Mouse (Mus musculus) G1E (cell line): ENCODE results near the gene Sgsm3. TPM values are rescaled to one million over a fixed set of nuclear protein-coding genes. Genes with fewer than 3 reads are reported as not detected.

Experiments
- ATAC-seq: 2 replicates; pipeline ENCODE4 v1.8.0; 2016; ENCODE audit warnings: mild to moderate bottlenecking; ENCODE audit not compliant: insufficient number of reproducible peaks, poor library complexity, low FRiP score, severe bottlenecking; ENCODE audit errors: extremely low read depth
- DNase-seq: peaks from one replicate; pipeline ENCODE4 v3.0.0; 2012; ENCODE audit warnings: low spot score
- H3K27me3 ChIP-seq: 2 replicates; pipeline ENCODE4 v1.6.1; 2012; ENCODE audit warnings: mild to moderate bottlenecking, low read length, inconsistent platforms; ENCODE audit not compliant: insufficient read depth
- H3K36me3 ChIP-seq: replicated peaks from 2 replicates; pipeline ENCODE3; 2012; ENCODE audit warnings: mild to moderate bottlenecking, inconsistent platforms
- H3K4me1 ChIP-seq: 2 replicates; pipeline ENCODE4 v1.6.1; 2012; ENCODE audit warnings: low read depth, low read length, inconsistent platforms, mixed read lengths; ENCODE audit not compliant: insufficient read depth
- H3K4me3 ChIP-seq: 2 replicates; pipeline ENCODE4 v1.5.1; 2012; ENCODE audit warnings: low read depth, mild to moderate bottlenecking, inconsistent platforms, low read length, moderate library complexity, mixed read lengths
- H3K9me3 ChIP-seq: replicated peaks from 2 replicates; pipeline ENCODE4 v1.6.1; 2012; ENCODE audit warnings: inconsistent platforms
- CTCF ChIP-seq: IDR thresholded peaks from 2 replicates; pipeline ENCODE4 v1.5.1; 2012; ENCODE audit warnings: low read depth, low read length, inconsistent platforms, mixed read lengths
- POLR2AphosphoS5 ChIP-seq: IDR thresholded peaks from 2 replicates; pipeline ENCODE4 v1.6.1; 2012; ENCODE audit warnings: low read depth, low read length, inconsistent platforms; ENCODE audit not compliant: insufficient replicate concordance
- polyA plus RNA-seq: library from polyadenylated mRNA; stranded (reverse); fragments of >175 nt; gene quantifications from 2 replicates; pipeline ENCODE4 v1.2.3, GENCODE M21; 2012
- total RNA-seq, 2 experiments: library from RNA; stranded (forward) in 1 of 2; stranded (reverse) in 1 of 2; fragments of 200-1000 nt in 1 of 2; fragments of >200 nt in 1 of 2; fragmentation: Nextera tagmentation in 1 of 2; gene quantifications; 2 replicates each; pipeline ENCODE4 v1.2.3; 2014 to 2017

Gene Sgsm3
- total and polyA plus RNA-seq, 3 experiments, result 8.4 to 28.4 (median 17.9) TPM

- Histone ChIP-seq H3K36me3 (no peaks in the 10 kb centered on the region), H3K9me3 (no peaks in the 10 kb centered on the region), H3K4me1 (peaks cover 3% of the 10 kb centered on the region; the same call in 1 of the 2 replicates), H3K27me3 (peaks cover 9% of the 10 kb centered on the region), H3K4me3 (no peak overlapping the region)
- no peak for TF ChIP-seq POLR2AphosphoS5
- ATAC-seq (no peak), DNase-seq (no peak)
Measured at GRCm38 (mm10) chr15:81057736-81058135, 80.2 kb downstream of the Sgsm3 start.

DNA sequence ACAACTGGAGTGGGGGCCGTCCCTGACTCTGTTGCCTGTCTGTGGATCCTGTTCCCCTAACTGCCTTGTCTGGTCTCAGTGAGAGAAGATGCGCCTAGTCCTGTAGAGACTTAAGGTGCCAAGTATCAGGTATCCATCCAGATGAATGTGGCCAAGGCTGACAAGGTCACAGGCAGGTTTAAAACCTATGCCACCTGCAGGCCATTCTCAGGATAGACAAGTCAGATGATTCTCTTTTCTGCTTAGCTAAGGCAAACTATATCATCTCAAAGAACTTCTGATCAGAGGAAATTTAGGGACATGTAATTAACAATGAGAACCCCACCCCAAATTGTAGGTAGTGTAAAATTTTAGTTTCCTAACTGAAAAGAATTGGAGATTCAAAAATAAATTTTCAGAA lies 83.4 kb downstream of the Sgsm3 start:
- no peak for DNase-seq
- TF ChIP-seq CTCF, result no peak

More for the DNA sequence above, 83.4 kb downstream of the Sgsm3 start:
- peaks cover 3% of the 10 kb centered on the region; the same call in 1 of the 2 replicates for H3K4me1 ChIP-seq
- no peak overlapping the region for H3K4me3 ChIP-seq
- no peaks in the 10 kb centered on the region for H3K36me3 ChIP-seq
- ATAC-seq, result no peak
- no peaks in the 10 kb centered on the region for H3K9me3 ChIP-seq
- peaks cover 9% of the 10 kb centered on the region for H3K27me3 ChIP-seq

Other genes with a start within 250 kb of the Sgsm3 start
- gene Adsl, start 29.3 kb upstream of the Sgsm3 start, total RNA-seq (2014; fragmentation: Nextera tagmentation), result 91.9 and 112 TPM in 2 replicates
- 174 and 221 TPM in 2 replicates for gene Adsl, start 29.3 kb upstream of the Sgsm3 start, total RNA-seq (2017)
- gene Adsl, start 29.3 kb upstream of the Sgsm3 start, polyA plus RNA-seq, result 57.9 and 79.0 TPM in 2 replicates
- 16.5 and 17.2 TPM in 2 replicates for gene Mrtfa, start 213.0 kb downstream of the Sgsm3 start, total RNA-seq (2014; fragmentation: Nextera tagmentation)
- 1.5 and 2.3 TPM in 2 replicates for gene Mrtfa, start 213.0 kb downstream of the Sgsm3 start, total RNA-seq (2017)
- gene Mrtfa, start 213.0 kb downstream of the Sgsm3 start, polyA plus RNA-seq, result 18.3 and 18.5 TPM in 2 replicates